Mouse (Mus musculus) G1E (cell line): ENCODE results near the gene Amer3.

Source experiments
- CTCF ChIP-seq: IDR thresholded peaks from 2 replicates; pipeline ENCODE4 v1.5.1; 2012; ENCODE audit warnings: low read depth, low read length, inconsistent platforms, mixed read lengths
- GATA1 ChIP-seq: IDR thresholded peaks from 2 replicates; pipeline ENCODE4 v1.6.1; 2012; ENCODE audit warnings: borderline replicate concordance, low read length, inconsistent platforms, mixed read lengths
- GATA2 ChIP-seq: IDR thresholded peaks from 2 replicates; pipeline ENCODE4 v1.6.1; 2012; ENCODE audit warnings: low read depth, low read length, inconsistent platforms, borderline replicate concordance
- POLR2AphosphoS5 ChIP-seq: IDR thresholded peaks from 2 replicates; pipeline ENCODE4 v1.6.1; 2012; ENCODE audit warnings: low read depth, low read length, inconsistent platforms; ENCODE audit not compliant: insufficient replicate concordance
- TAL1 ChIP-seq: conservative IDR thresholded peaks from 2 replicates; pipeline ENCODE4 v1.6.1; 2012; ENCODE audit warnings: low read depth, low read length, inconsistent platforms, mixed read lengths

- TF ChIP-seq CTCF (no peak), GATA2 (no peak), GATA1 (no peak), POLR2AphosphoS5 (no peak), TAL1 (no peak)
Measured at GRCm38 (mm10) chr1:34564383-34565045, 14.9 kb upstream of the Amer3 start.
